ENCODE assay signal across 8 mouse cellular contexts in genomic region chr11:59135904-59136452, GRCm38 (mm10). TPM values are rescaled to one million over a fixed set of nuclear protein-coding genes. Genes with fewer than 3 reads are reported as not detected.
DNase-seq lines count a peak whose midpoint lies in the region; ATAC-seq and TF ChIP-seq lines count a peak whose summit lies in the region.

Obscn (minus strand) TSS chr11:59136402.

- H3K4me3 ChIP-seq in kidney, embryonic 14.5 days (ENCODE audit: low read length): peak within 1 kb of the TSS; percentile 22
- H3K4me3 ChIP-seq in heart, embryonic 11.5 days (ENCODE audit: low read depth, low read length): peak within 1 kb of the TSS; percentile 37
- peak within 1 kb of the TSS; percentile 31 for H3K4me3 ChIP-seq in limb, embryonic 13.5 days

- DNase-seq in kidney, adult 11 months: no peak
- peak; percentile 1 for DNase-seq in brain, embryonic 14.5 days (ENCODE audit: low read depth)
- DNase-seq in urinary bladder, postnatal 36 days (ENCODE audit: low spot score in 2 of 2): no peak
- no peak for DNase-seq in urinary bladder, postnatal 25 days (ENCODE audit: low spot score)
- DNase-seq in layer of hippocampus, adult 8-10 months (ENCODE audit: low spot score in 2 of 2): no peak

- no peaks in the 10 kb centered on the region for H3K9me3 ChIP-seq in kidney, embryonic 14.5 days (ENCODE audit: control insufficient read depth, low read length)
- H3K9me3 ChIP-seq in heart, embryonic 11.5 days (replicated peaks; ENCODE audit: control insufficient read depth, low read length): no peaks in the 10 kb centered on the region
- H3K9me3 ChIP-seq in limb, embryonic 13.5 days: no peaks in the 10 kb centered on the region

- peak within 1 kb of the TSS; percentile 44 for H3K4me2 ChIP-seq in kidney, embryonic 14.5 days (replicated peaks; ENCODE audit: low read depth, low read length)
- H3K4me2 ChIP-seq in heart, embryonic 11.5 days: peak within 1 kb of the TSS; percentile 66
- H3K4me2 ChIP-seq in limb, embryonic 13.5 days (replicated peaks): peak within 1 kb of the TSS; percentile 54

- H3K27ac ChIP-seq in kidney, embryonic 14.5 days (ENCODE audit: low read depth, low read length): no peak within 1 kb of the TSS
- H3K27ac ChIP-seq in heart, embryonic 11.5 days (ENCODE audit: low read depth, low read length): no peak within 1 kb of the TSS
- no peak within 1 kb of the TSS for H3K27ac ChIP-seq in limb, embryonic 13.5 days

- no peak for ATAC-seq in kidney, embryonic 14.5 days (ENCODE audit: low FRiP score, low TSS enrichment)
- no peak for ATAC-seq in heart, embryonic 11.5 days (replicated peaks; ENCODE audit: insufficient number of reproducible peaks, low FRiP score, low TSS enrichment)
- ATAC-seq in limb, embryonic 13.5 days (ENCODE audit: low FRiP score, low read depth): no peak

- H3K4me1 ChIP-seq in kidney, embryonic 14.5 days (ENCODE audit: control insufficient read depth, insufficient read depth, low read length): peaks cover 9% of the 10 kb centered on the region
- peaks cover 34% of the 10 kb centered on the region for H3K4me1 ChIP-seq in heart, embryonic 11.5 days (ENCODE audit: control insufficient read depth, insufficient read depth, low read length)
- H3K4me1 ChIP-seq in limb, embryonic 13.5 days: peaks cover 12% of the 10 kb centered on the region

- no peak for TF ChIP-seq CTCF in brain, embryonic 14.5 days (IDR thresholded peaks at IDR 0.05; ENCODE audit: borderline replicate concordance, extremely low read depth, insufficient read depth, insufficient read length)

- peaks cover 54% of the 10 kb centered on the region for H3K27me3 ChIP-seq in kidney, embryonic 14.5 days (ENCODE audit: control insufficient read depth, insufficient read depth, low read length)
- peaks cover 49% of the 10 kb centered on the region for H3K27me3 ChIP-seq in heart, embryonic 11.5 days (ENCODE audit: control insufficient read depth, insufficient read depth, low read length)
- peaks cover 82% of the 10 kb centered on the region for H3K27me3 ChIP-seq in limb, embryonic 13.5 days

- WGBS in kidney, embryonic 14.5 days: 19% methylated on average over 44 of the region's 44 CpGs
- 20% methylated on average over 44 of the region's 44 CpGs for WGBS in heart, embryonic 11.5 days (ENCODE audit: insufficient replicate concordance)
- 23% methylated on average over 44 of the region's 44 CpGs for WGBS in limb, embryonic 13.5 days

- no peak for TF ChIP-seq POLR2A in brain, embryonic 14.5 days (IDR thresholded peaks at IDR 0.05; ENCODE audit: borderline replicate concordance, extremely low read depth, insufficient read depth, insufficient read length, poor library complexity, severe bottlenecking)

- H3K9ac ChIP-seq in kidney, embryonic 14.5 days (ENCODE audit: low read depth, low read length): no peak within 1 kb of the TSS; the same call in 1 of the 2 replicates
- peak within 1 kb of the TSS; percentile 84 for H3K9ac ChIP-seq in heart, embryonic 11.5 days (ENCODE audit: low read depth, low read length)
- peak within 1 kb of the TSS; percentile 43 for H3K9ac ChIP-seq in limb, embryonic 13.5 days

- no peaks in the 10 kb centered on the region for H3K36me3 ChIP-seq in kidney, embryonic 14.5 days (ENCODE audit: control insufficient read depth, insufficient read depth, low read length)
- H3K36me3 ChIP-seq in heart, embryonic 11.5 days (ENCODE audit: control insufficient read depth, insufficient read depth, low read length): peaks cover 3% of the 10 kb centered on the region
- H3K36me3 ChIP-seq in limb, embryonic 13.5 days: no peaks in the 10 kb centered on the region

RNA-seq across cellular contexts. Expression of gene Obscn, which starts in this region (rescaled TPM):
- polyA plus RNA-seq in kidney, embryonic 14.5 days (2014; fragmentation: Nextera tagmentation; extraction: Ambion mirVana): 0.33 and 0.51 TPM in 2 replicates
- 0.77 and 1.4 TPM in 2 replicates for polyA plus RNA-seq in brain, embryonic 14.5 days (2012; rRNA removed)
- 39.3 and 41.1 TPM in 2 replicates for polyA plus RNA-seq in heart, embryonic 11.5 days (2014; fragmentation: Nextera tagmentation; extraction: Ambion mirVana)
- 1.5 and 1.7 TPM in 2 replicates for polyA plus RNA-seq in limb, embryonic 13.5 days (2015; fragmentation: Nextera tagmentation; extraction: Ambion mirVana)
- 1 to 10 TPM; 1.2 to 1.9 (median 1.5) TPM for total RNA-seq in layer of hippocampus, adult 8-10 months (2022)

Comparison
In these comparisons a context has a peak if more than half of its experiments do, and no peak if none do; other contexts are left out.
1. RNA of gene Obscn (polyA plus RNA-seq): 39.3 to 41.1 TPM in heart, embryonic 11.5 days; 1.5 to 1.7 TPM in limb, embryonic 13.5 days, 0.77 to 1.4 TPM in brain, embryonic 14.5 days and 0.33 to 0.51 TPM in kidney, embryonic 14.5 days; every median in the first group is over 10 times any median in the second.
2. Peak in every context shown above with its lines, with median percentiles within 50 percentile points of each other: H3K4me2 ChIP-seq and H3K4me3 ChIP-seq.